Mouse (Mus musculus): ENCODE results near the gene Trpc4ap. TPM values are rescaled to one million over a fixed set of nuclear protein-coding genes. Genes with fewer than 3 reads are reported as not detected.

Gene Trpc4ap
- total RNA-seq, 1 experiment: 50.0 TPM

DNA sequence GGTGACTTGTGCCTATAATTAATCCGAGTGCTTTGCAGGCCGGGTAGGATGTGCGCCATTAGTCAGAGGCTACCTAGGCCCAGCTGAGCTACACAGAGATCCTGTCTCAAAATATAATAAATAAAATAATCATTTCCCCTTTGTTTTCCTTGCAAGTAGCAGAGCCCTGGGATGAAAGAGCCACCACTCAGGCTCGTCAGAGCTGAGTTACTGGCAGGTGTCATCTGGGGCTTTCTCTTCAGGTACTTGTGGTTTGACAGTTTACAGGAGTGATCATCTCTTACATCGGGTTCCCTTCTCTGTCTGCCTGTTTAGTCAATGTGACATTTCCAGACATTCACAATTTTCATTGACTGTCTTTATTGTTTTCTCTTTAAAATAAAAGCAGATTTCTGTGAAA is 5.6 kb downstream of the Trpc4ap start:
- in situ Hi-C loops (cut with MboI; ENCODE audit: low sequenced_read_pairs in 2 of 2, unreplicated experiment in 2 of 2): no loop called here
- Histone ChIP-seq H3K9ac (ENCODE audit: insufficient read depth, low read depth, low read length, poor library complexity, severe bottlenecking) (no peak overlapping the region), H3K27ac (ENCODE audit: insufficient read depth, low read depth, low read length, poor library complexity, severe bottlenecking) (no peak overlapping the region), H3K4me1 (ENCODE audit: control insufficient read depth in 2 of 2, insufficient read depth in 2 of 2, low read length in 2 of 2, poor library complexity in 1 of 2) (no peaks in the 10 kb centered on the region; a peak in 2 of 4 replicates), H3K4me3 (ENCODE audit: insufficient read depth in 1 of 2, low read depth in 1 of 2, low read length in 2 of 2, poor library complexity in 1 of 2, severe bottlenecking in 1 of 2) (no peak overlapping the region), H3K36me3 (ENCODE audit: control insufficient read depth, insufficient read depth, low read length, poor library complexity, severe bottlenecking) (no peaks in the 10 kb centered on the region), H3K9me3 (ENCODE audit: control insufficient read depth, insufficient read depth, low read depth, low read length) (no peaks in the 10 kb centered on the region)
- no peak for DNase-seq (ENCODE audit: low read depth, low spot score)
- TF ChIP-seq ZNF384 (IDR thresholded peaks at IDR 0.05; ENCODE audit: low read depth, low read length): no peak
- TF ChIP-seq ZC3H11A (IDR thresholded peaks at IDR 0.05; ENCODE audit: borderline replicate concordance, low read depth, low read length): no peak
- no peak for TF ChIP-seq CHD2 (IDR thresholded peaks at IDR 0.05; ENCODE audit: low read depth, low read length)
- TF ChIP-seq HCFC1 (IDR thresholded peaks at IDR 0.05; ENCODE audit: borderline replicate concordance, insufficient read depth, low read length): no peak
- no peak for TF ChIP-seq MAFK (IDR thresholded peaks at IDR 0.05; ENCODE audit: insufficient read depth, low read depth, low read length)

- H3K9ac ChIP-seq (ENCODE audit: insufficient read depth, low read depth, low read length, poor library complexity, severe bottlenecking): no peak overlapping the region
- H3K36me3 ChIP-seq (ENCODE audit: control insufficient read depth, insufficient read depth, low read length, poor library complexity, severe bottlenecking): no peaks in the 10 kb centered on the region
- TF ChIP-seq ZNF384 (IDR thresholded peaks at IDR 0.05; ENCODE audit: low read depth, low read length) (no peak), CHD2 (IDR thresholded peaks at IDR 0.05; ENCODE audit: low read depth, low read length) (no peak), HCFC1 (IDR thresholded peaks at IDR 0.05; ENCODE audit: borderline replicate concordance, insufficient read depth, low read length) (no peak), ZC3H11A (IDR thresholded peaks at IDR 0.05; ENCODE audit: borderline replicate concordance, low read depth, low read length) (no peak), MAFK (IDR thresholded peaks at IDR 0.05; ENCODE audit: insufficient read depth, low read depth, low read length) (no peak)
- no peaks in the 10 kb centered on the region; a peak in 1 of 4 replicates for H3K4me1 ChIP-seq (ENCODE audit: control insufficient read depth in 2 of 2, insufficient read depth in 2 of 2, low read length in 2 of 2, poor library complexity in 1 of 2)
- no peak overlapping the region for H3K27ac ChIP-seq (ENCODE audit: insufficient read depth, low read depth, low read length, poor library complexity, severe bottlenecking)
- no peak for DNase-seq (ENCODE audit: low read depth, low spot score)
- in situ Hi-C loops (cut with MboI; ENCODE audit: low sequenced_read_pairs in 2 of 2, unreplicated experiment in 2 of 2): no loop called here
- no peak overlapping the region for H3K4me3 ChIP-seq (ENCODE audit: insufficient read depth in 1 of 2, low read depth in 1 of 2, low read length in 2 of 2, poor library complexity in 1 of 2, severe bottlenecking in 1 of 2)
- H3K9me3 ChIP-seq (ENCODE audit: control insufficient read depth, insufficient read depth, low read depth, low read length): no peaks in the 10 kb centered on the region
Observed at GRCm38 (mm10) chr2:155683821-155684220, 8.4 kb downstream of the Trpc4ap start.

DNA sequence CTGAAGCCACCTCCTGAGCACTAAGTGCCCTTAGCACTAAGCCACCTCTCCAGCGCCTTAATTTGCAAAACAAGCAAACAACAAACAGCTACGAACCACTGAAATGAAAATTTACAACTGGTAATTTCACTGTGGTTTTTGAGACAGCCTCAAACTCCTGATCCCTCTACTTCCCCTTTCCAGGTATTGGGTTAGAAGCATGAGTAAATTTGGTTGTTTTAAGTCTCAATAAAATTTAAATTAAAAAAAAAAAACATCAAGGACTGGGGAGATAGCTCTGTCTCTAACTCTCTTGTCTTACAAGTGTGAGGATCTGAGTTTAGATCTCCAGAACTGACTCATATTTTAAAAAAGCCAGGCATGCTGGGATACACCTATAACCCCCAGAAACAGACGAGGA is 9.0 kb downstream of the Trpc4ap start:
- no peak overlapping the region for H3K27ac ChIP-seq (ENCODE audit: insufficient read depth, low read depth, low read length, poor library complexity, severe bottlenecking)
- in situ Hi-C loops (cut with MboI; ENCODE audit: low sequenced_read_pairs in 2 of 2, unreplicated experiment in 2 of 2): no loop called here
- H3K9me3 ChIP-seq (ENCODE audit: control insufficient read depth, insufficient read depth, low read depth, low read length): no peaks in the 10 kb centered on the region
- H3K4me1 ChIP-seq (ENCODE audit: control insufficient read depth in 2 of 2, insufficient read depth in 2 of 2, low read length in 2 of 2, poor library complexity in 1 of 2): no peaks in the 10 kb centered on the region; a peak in 1 of 4 replicates
- no peak overlapping the region for H3K9ac ChIP-seq (ENCODE audit: insufficient read depth, low read depth, low read length, poor library complexity, severe bottlenecking)
- TF ChIP-seq HCFC1 (IDR thresholded peaks at IDR 0.05; ENCODE audit: borderline replicate concordance, insufficient read depth, low read length): no peak
- TF ChIP-seq ZNF384 (IDR thresholded peaks at IDR 0.05; ENCODE audit: low read depth, low read length): no peak
- TF ChIP-seq MAFK (IDR thresholded peaks at IDR 0.05; ENCODE audit: insufficient read depth, low read depth, low read length): no peak
- no peak for TF ChIP-seq CHD2 (IDR thresholded peaks at IDR 0.05; ENCODE audit: low read depth, low read length)
- no peak for TF ChIP-seq ZC3H11A (IDR thresholded peaks at IDR 0.05; ENCODE audit: borderline replicate concordance, low read depth, low read length)
- no peak for DNase-seq (ENCODE audit: low read depth, low spot score)
- H3K36me3 ChIP-seq (ENCODE audit: control insufficient read depth, insufficient read depth, low read length, poor library complexity, severe bottlenecking): no peaks in the 10 kb centered on the region
- no peak overlapping the region for H3K4me3 ChIP-seq (ENCODE audit: insufficient read depth in 1 of 2, low read depth in 1 of 2, low read length in 2 of 2, poor library complexity in 1 of 2, severe bottlenecking in 1 of 2)

DNA sequence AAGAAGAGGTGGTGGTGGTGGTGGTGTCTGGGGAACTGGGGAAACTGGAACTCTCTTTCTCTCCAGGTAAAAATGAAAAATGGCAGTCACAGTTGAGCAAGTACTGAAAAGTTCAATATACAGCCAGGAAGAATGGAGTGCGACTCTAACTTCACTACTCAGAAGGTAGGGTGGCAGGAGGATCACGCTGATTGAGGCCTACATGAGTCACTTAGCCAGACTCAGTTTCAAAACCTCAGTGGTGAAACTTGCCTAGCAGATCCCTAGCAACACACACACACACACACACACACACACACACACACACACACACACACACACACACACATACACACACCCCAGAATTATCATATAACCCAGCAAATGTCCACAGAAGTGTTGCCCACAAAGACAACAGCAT is 10.3 kb downstream of the Trpc4ap start:
- TF ChIP-seq CHD2 (IDR thresholded peaks at IDR 0.05; ENCODE audit: low read depth, low read length) (no peak), ZC3H11A (IDR thresholded peaks at IDR 0.05; ENCODE audit: borderline replicate concordance, low read depth, low read length) (no peak), ZNF384 (IDR thresholded peaks at IDR 0.05; ENCODE audit: low read depth, low read length) (no peak), HCFC1 (IDR thresholded peaks at IDR 0.05; ENCODE audit: borderline replicate concordance, insufficient read depth, low read length) (no peak), MAFK (IDR thresholded peaks at IDR 0.05; ENCODE audit: insufficient read depth, low read depth, low read length) (no peak)
- H3K9me3 ChIP-seq (ENCODE audit: control insufficient read depth, insufficient read depth, low read depth, low read length): no peaks in the 10 kb centered on the region
- H3K4me1 ChIP-seq (ENCODE audit: control insufficient read depth in 2 of 2, insufficient read depth in 2 of 2, low read length in 2 of 2, poor library complexity in 1 of 2): no peaks in the 10 kb centered on the region; a peak in 1 of 4 replicates
- no peaks in the 10 kb centered on the region for H3K36me3 ChIP-seq (ENCODE audit: control insufficient read depth, insufficient read depth, low read length, poor library complexity, severe bottlenecking)
- in situ Hi-C loops (cut with MboI; ENCODE audit: low sequenced_read_pairs in 2 of 2, unreplicated experiment in 2 of 2): no loop called here
- H3K9ac ChIP-seq (ENCODE audit: insufficient read depth, low read depth, low read length, poor library complexity, severe bottlenecking): no peak overlapping the region
- no peak overlapping the region for H3K4me3 ChIP-seq (ENCODE audit: insufficient read depth in 1 of 2, low read depth in 1 of 2, low read length in 2 of 2, poor library complexity in 1 of 2, severe bottlenecking in 1 of 2)
- no peak for DNase-seq (ENCODE audit: low read depth, low spot score)
- H3K27ac ChIP-seq (ENCODE audit: insufficient read depth, low read depth, low read length, poor library complexity, severe bottlenecking): no peak overlapping the region

DNA sequence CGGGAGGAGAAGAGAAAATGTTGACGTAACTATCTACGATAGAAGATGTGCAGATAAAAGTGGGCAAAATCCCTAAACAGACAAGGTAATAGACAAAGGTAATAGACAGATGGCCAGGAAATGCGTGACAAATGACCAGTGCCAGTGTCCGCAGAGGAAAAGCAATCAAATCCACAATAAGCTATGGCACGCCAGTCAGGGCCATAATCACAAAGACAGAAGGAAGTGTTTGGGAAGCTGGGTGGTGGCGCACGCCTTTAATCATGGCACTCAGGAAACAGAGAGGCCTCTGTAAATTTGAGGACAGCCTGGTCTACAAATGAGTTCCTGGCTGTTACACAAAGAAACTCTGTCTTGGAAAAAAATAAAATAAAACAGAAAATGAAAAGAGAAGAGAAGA is 11.0 kb downstream of the Trpc4ap start:
- H3K4me1 ChIP-seq (ENCODE audit: control insufficient read depth in 2 of 2, insufficient read depth in 2 of 2, low read length in 2 of 2, poor library complexity in 1 of 2): no peaks in the 10 kb centered on the region; a peak in 1 of 4 replicates
- no peak for TF ChIP-seq MAFK (IDR thresholded peaks at IDR 0.05; ENCODE audit: insufficient read depth, low read depth, low read length)
- no peak for TF ChIP-seq ZC3H11A (IDR thresholded peaks at IDR 0.05; ENCODE audit: borderline replicate concordance, low read depth, low read length)
- no peak for TF ChIP-seq ZNF384 (IDR thresholded peaks at IDR 0.05; ENCODE audit: low read depth, low read length)
- TF ChIP-seq CHD2 (IDR thresholded peaks at IDR 0.05; ENCODE audit: low read depth, low read length): no peak
- no peak for TF ChIP-seq HCFC1 (IDR thresholded peaks at IDR 0.05; ENCODE audit: borderline replicate concordance, insufficient read depth, low read length)
- no peak overlapping the region for H3K4me3 ChIP-seq (ENCODE audit: insufficient read depth in 1 of 2, low read depth in 1 of 2, low read length in 2 of 2, poor library complexity in 1 of 2, severe bottlenecking in 1 of 2)
- DNase-seq (ENCODE audit: low read depth, low spot score): no peak
- in situ Hi-C loops (cut with MboI; ENCODE audit: low sequenced_read_pairs in 2 of 2, unreplicated experiment in 2 of 2): no loop called here
- H3K36me3 ChIP-seq (ENCODE audit: control insufficient read depth, insufficient read depth, low read length, poor library complexity, severe bottlenecking): no peaks in the 10 kb centered on the region
- no peaks in the 10 kb centered on the region for H3K9me3 ChIP-seq (ENCODE audit: control insufficient read depth, insufficient read depth, low read depth, low read length)
- H3K27ac ChIP-seq (ENCODE audit: insufficient read depth, low read depth, low read length, poor library complexity, severe bottlenecking): no peak overlapping the region
- no peak overlapping the region for H3K9ac ChIP-seq (ENCODE audit: insufficient read depth, low read depth, low read length, poor library complexity, severe bottlenecking)
